Mouse (Mus musculus): Measurements from ENCODE around the gene Limk1. TPM values are rescaled to one million over a fixed set of nuclear protein-coding genes. Genes with fewer than 3 reads are reported as not detected.

Limk1 gene
- polyA plus RNA-seq, 1 experiment, result 22.3 TPM

DNA sequence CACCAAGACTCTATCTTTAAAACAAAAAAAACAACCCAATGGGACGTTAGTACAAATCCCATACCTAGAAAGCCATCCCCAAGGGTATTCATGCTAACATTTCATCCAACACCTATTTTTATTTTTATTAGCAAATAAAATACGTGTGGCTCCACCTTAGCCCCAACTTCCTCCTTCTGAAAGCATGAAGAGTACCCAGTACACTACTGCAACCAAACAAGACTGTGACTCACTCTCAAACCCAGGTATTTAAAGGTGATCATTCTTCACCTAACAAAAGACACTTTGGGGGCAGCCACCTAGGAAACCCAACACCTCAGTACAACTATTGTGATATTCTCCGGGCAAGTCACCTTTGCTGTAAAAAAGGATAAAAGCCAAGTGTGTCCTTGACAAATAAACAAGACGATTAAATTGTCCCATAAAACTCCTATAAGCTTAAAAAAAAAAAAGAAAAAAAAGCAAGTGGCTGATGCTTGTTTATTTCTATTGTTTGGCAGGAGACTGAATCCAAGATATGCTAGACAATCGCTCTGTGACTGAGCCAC lies 50.5 kb downstream of the Limk1 start:
- peaks cover 11% of the 10 kb centered on the region for H3K36me3 ChIP-seq (ENCODE audit: control insufficient read depth, insufficient read depth)
- peak overlapping the region; percentile 92 for H3K4me2 ChIP-seq (ENCODE audit: low read depth)
- H3K4me3 ChIP-seq, result peak overlapping the region; percentile 73
- TF ChIP-seq MYOD1 (IDR thresholded peaks at IDR 0.05; ENCODE audit: control insufficient read depth in 1 of 3, insufficient read length in 2 of 3, low read depth in 2 of 3) (no peak), POLR2AphosphoS2 (IDR thresholded peaks at IDR 0.05; ENCODE audit: insufficient read length, low read depth) (no peak), CEBPB (IDR thresholded peaks at IDR 0.05; ENCODE audit: insufficient read depth, poor library complexity, severe bottlenecking) (no peak), MAX (IDR thresholded peaks at IDR 0.05; ENCODE audit: low read depth) (no peak), E2F4 (IDR thresholded peaks at IDR 0.05; ENCODE audit: insufficient read depth) (no peak)
- H3ac ChIP-seq (ENCODE audit: control insufficient read depth, insufficient read length), result peak overlapping the region; percentile 100
- no peaks in the 10 kb centered on the region for H3K27me3 ChIP-seq (ENCODE audit: control insufficient read depth, insufficient read depth, insufficient read length)
- H3K79me2 ChIP-seq (ENCODE audit: control insufficient read depth, insufficient read depth), result peaks cover 58% of the 10 kb centered on the region

GRCm38 (mm10) chr5:134632841-134633240 lies 55.6 kb downstream of the Limk1 start:
- no peak overlapping the region for H3K4me3 ChIP-seq
- peak overlapping the region; percentile 0 for H3K4me2 ChIP-seq (ENCODE audit: low read depth)
- TF ChIP-seq MAX (IDR thresholded peaks at IDR 0.05; ENCODE audit: low read depth) (no peak), SRF (IDR thresholded peaks at IDR 0.05; ENCODE audit: control insufficient read depth, insufficient read length, low read depth) (no peak), POLR2A (IDR thresholded peaks at IDR 0.05; ENCODE audit: insufficient read length, low read depth) (no peak), TCF3 (IDR thresholded peaks at IDR 0.05; ENCODE audit: insufficient read length, low read depth) (no peak), MYOG (IDR thresholded peaks at IDR 0.05; ENCODE audit: control insufficient read depth in 1 of 3, insufficient read depth in 1 of 3, insufficient read length in 2 of 3, low read depth in 2 of 3) (no peak), MYOD1 (IDR thresholded peaks at IDR 0.05; ENCODE audit: control insufficient read depth in 1 of 3, insufficient read length in 2 of 3, low read depth in 2 of 3) (no peak), E2F4 (IDR thresholded peaks at IDR 0.05; ENCODE audit: insufficient read depth) (no peak), POLR2AphosphoS2 (IDR thresholded peaks at IDR 0.05; ENCODE audit: insufficient read length, low read depth) (no peak), USF1 (IDR thresholded peaks at IDR 0.05; ENCODE audit: low read depth) (no peak), CEBPB (IDR thresholded peaks at IDR 0.05; ENCODE audit: insufficient read depth, poor library complexity, severe bottlenecking) (no peak), TCF12 (IDR thresholded peaks at IDR 0.05; ENCODE audit: insufficient read depth, poor library complexity, severe bottlenecking) (no peak), REST (IDR thresholded peaks at IDR 0.05; ENCODE audit: insufficient read depth, insufficient read length) (no peak)
- peaks cover 100% of the 10 kb centered on the region for H3K79me2 ChIP-seq (ENCODE audit: control insufficient read depth, insufficient read depth)
- H3ac ChIP-seq (ENCODE audit: control insufficient read depth, insufficient read length), result no peak overlapping the region
- no peaks in the 10 kb centered on the region for H3K27me3 ChIP-seq (ENCODE audit: control insufficient read depth, insufficient read depth, insufficient read length)
- H3K36me3 ChIP-seq (ENCODE audit: control insufficient read depth, insufficient read depth), result peaks cover 27% of the 10 kb centered on the region

- H3K4me2 ChIP-seq (ENCODE audit: low read depth), result no peak overlapping the region
- H3ac ChIP-seq (ENCODE audit: control insufficient read depth, insufficient read length), result no peak overlapping the region
- H3K4me3 ChIP-seq, result no peak overlapping the region
- TF ChIP-seq E2F4 (IDR thresholded peaks at IDR 0.05; ENCODE audit: insufficient read depth) (no peak), MYOD1 (IDR thresholded peaks at IDR 0.05; ENCODE audit: control insufficient read depth in 1 of 3, insufficient read length in 2 of 3, low read depth in 2 of 3) (no peak), MAX (IDR thresholded peaks at IDR 0.05; ENCODE audit: low read depth) (no peak), POLR2A (IDR thresholded peaks at IDR 0.05; ENCODE audit: insufficient read length, low read depth) (no peak), MYOG (IDR thresholded peaks at IDR 0.05; ENCODE audit: control insufficient read depth in 1 of 3, insufficient read depth in 1 of 3, insufficient read length in 2 of 3, low read depth in 2 of 3) (no peak), POLR2AphosphoS2 (IDR thresholded peaks at IDR 0.05; ENCODE audit: insufficient read length, low read depth) (no peak), TCF3 (IDR thresholded peaks at IDR 0.05; ENCODE audit: insufficient read length, low read depth) (no peak)
- no peaks in the 10 kb centered on the region for H3K27me3 ChIP-seq (ENCODE audit: control insufficient read depth, insufficient read depth, insufficient read length)
- H3K36me3 ChIP-seq (ENCODE audit: control insufficient read depth, insufficient read depth), result peaks cover 42% of the 10 kb centered on the region
- peaks cover 99% of the 10 kb centered on the region for H3K79me2 ChIP-seq (ENCODE audit: control insufficient read depth, insufficient read depth)
Observed at GRCm38 (mm10) chr5:134630835-134631234, 57.6 kb downstream of the Limk1 start.

- Histone ChIP-seq H3K79me2 (ENCODE audit: control insufficient read depth, insufficient read depth) (peaks cover 91% of the 10 kb centered on the region), H3K4me2 (ENCODE audit: low read depth) (no peak overlapping the region), H3K4me3 (no peak overlapping the region), H3K36me3 (ENCODE audit: control insufficient read depth, insufficient read depth) (peaks cover 48% of the 10 kb centered on the region), H3ac (ENCODE audit: control insufficient read depth, insufficient read length) (no peak overlapping the region), H3K27me3 (ENCODE audit: control insufficient read depth, insufficient read depth, insufficient read length) (no peaks in the 10 kb centered on the region)
- TF ChIP-seq MAX (IDR thresholded peaks at IDR 0.05; ENCODE audit: low read depth) (no peak), REST (IDR thresholded peaks at IDR 0.05; ENCODE audit: insufficient read depth, insufficient read length) (no peak), POLR2A (IDR thresholded peaks at IDR 0.05; ENCODE audit: insufficient read length, low read depth) (no peak), SRF (IDR thresholded peaks at IDR 0.05; ENCODE audit: control insufficient read depth, insufficient read length, low read depth) (no peak), E2F4 (IDR thresholded peaks at IDR 0.05; ENCODE audit: insufficient read depth) (no peak), USF1 (IDR thresholded peaks at IDR 0.05; ENCODE audit: low read depth) (no peak), MYOG (IDR thresholded peaks at IDR 0.05; ENCODE audit: control insufficient read depth in 1 of 3, insufficient read depth in 1 of 3, insufficient read length in 2 of 3, low read depth in 2 of 3) (no peak), CEBPB (IDR thresholded peaks at IDR 0.05; ENCODE audit: insufficient read depth, poor library complexity, severe bottlenecking) (no peak), TCF12 (IDR thresholded peaks at IDR 0.05; ENCODE audit: insufficient read depth, poor library complexity, severe bottlenecking) (no peak), TCF3 (IDR thresholded peaks at IDR 0.05; ENCODE audit: insufficient read length, low read depth) (no peak), MYOD1 (IDR thresholded peaks at IDR 0.05; ENCODE audit: control insufficient read depth in 1 of 3, insufficient read length in 2 of 3, low read depth in 2 of 3) (no peak), POLR2AphosphoS2 (IDR thresholded peaks at IDR 0.05; ENCODE audit: insufficient read length, low read depth) (no peak)
Observed at GRCm38 (mm10) chr5:134629508-134629907, 58.9 kb downstream of the Limk1 start.

DNA sequence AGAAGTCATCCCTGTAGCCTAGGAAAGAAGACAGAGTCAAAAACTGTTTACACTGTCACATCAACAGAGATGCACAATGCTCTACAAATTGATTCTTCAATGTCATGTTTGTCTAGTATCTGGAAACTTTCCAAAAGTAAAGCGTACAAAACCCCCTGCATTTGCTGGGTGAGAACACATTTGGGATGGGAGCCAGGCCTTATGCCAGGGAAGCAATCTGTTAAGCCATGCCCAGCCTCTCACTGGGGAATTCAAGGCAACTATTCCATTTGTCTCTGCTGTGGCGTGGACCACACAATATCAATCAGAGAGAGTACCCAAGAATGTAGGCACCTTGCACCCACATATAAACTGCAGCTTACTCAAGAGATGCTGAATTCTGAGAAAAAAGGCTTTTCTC lies 66.3 kb downstream of the Limk1 start:
- Histone ChIP-seq H3K36me3 (ENCODE audit: control insufficient read depth, insufficient read depth) (peaks cover 73% of the 10 kb centered on the region), H3ac (ENCODE audit: control insufficient read depth, insufficient read length) (no peak overlapping the region), H3K4me3 (no peak overlapping the region), H3K4me2 (ENCODE audit: low read depth) (no peak overlapping the region), H3K27me3 (ENCODE audit: control insufficient read depth, insufficient read depth, insufficient read length) (no peaks in the 10 kb centered on the region), H3K79me2 (ENCODE audit: control insufficient read depth, insufficient read depth) (peaks cover 17% of the 10 kb centered on the region)
- TF ChIP-seq MYOG (IDR thresholded peaks at IDR 0.05; ENCODE audit: control insufficient read depth in 1 of 3, insufficient read depth in 1 of 3, insufficient read length in 2 of 3, low read depth in 2 of 3) (no peak), TCF12 (IDR thresholded peaks at IDR 0.05; ENCODE audit: insufficient read depth, poor library complexity, severe bottlenecking) (no peak), TCF3 (IDR thresholded peaks at IDR 0.05; ENCODE audit: insufficient read length, low read depth) (no peak), SRF (IDR thresholded peaks at IDR 0.05; ENCODE audit: control insufficient read depth, insufficient read length, low read depth) (no peak), POLR2AphosphoS2 (IDR thresholded peaks at IDR 0.05; ENCODE audit: insufficient read length, low read depth) (no peak)
